Mouse (Mus musculus): ENCODE data around the gene Ip6k2. TPM values are rescaled to one million over a fixed set of nuclear protein-coding genes. Genes with fewer than 3 reads are reported as not detected.

The Ip6k2 gene
- polyA plus RNA-seq, 1 experiment, result 45.5 TPM

DNA sequence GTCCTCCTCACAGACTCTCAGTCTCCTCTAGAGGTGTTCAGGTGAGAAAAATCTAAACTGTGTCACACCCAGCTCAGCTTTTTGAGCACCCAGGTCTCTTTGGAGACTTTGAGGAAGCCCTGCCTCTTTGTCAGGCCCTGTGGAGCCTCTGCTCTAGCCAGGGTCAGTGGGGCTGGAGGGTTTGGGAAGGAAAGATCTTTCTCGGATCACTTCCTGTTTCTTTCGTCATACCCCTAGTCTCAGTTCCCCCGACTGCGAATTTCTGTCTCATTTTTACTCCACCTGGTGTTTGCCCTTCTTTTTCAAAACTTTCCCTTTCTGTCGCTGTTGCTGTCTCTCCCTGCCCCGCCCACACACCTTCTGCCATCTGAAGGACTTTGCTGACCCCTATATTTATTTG lies 26.1 kb downstream of the Ip6k2 start:
- no peak overlapping the region for H3K4me2 ChIP-seq (ENCODE audit: low read depth)
- peaks cover 13% of the 10 kb centered on the region for H3K36me3 ChIP-seq (ENCODE audit: control insufficient read depth, insufficient read depth)
- no peak overlapping the region for H3ac ChIP-seq (ENCODE audit: control insufficient read depth, insufficient read length)

DNA sequence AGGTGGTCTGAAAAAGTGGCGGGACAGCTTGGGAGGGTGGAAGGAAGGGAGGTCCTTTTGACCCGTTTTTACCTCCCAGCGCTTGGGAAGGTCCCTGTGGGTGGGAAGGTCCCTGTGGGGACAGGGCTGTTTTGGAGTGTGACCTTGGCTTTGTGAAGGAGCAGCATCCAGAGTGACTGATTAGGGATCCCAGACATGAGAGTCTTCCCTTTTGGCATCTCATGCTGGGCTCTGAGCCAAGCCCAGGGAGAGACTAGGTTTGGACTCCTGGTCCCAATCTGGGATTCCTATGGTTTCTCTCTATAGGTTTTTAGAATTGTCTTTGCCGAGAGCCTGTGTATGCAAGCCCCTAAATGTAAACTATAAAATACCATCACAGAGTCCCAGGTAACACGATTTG lies 26.9 kb downstream of the Ip6k2 start:
- Histone ChIP-seq H3K36me3 (ENCODE audit: control insufficient read depth, insufficient read depth) (peaks cover 9% of the 10 kb centered on the region), H3K27me3 (ENCODE audit: control insufficient read depth, insufficient read depth, insufficient read length) (no peaks in the 10 kb centered on the region), H3K79me2 (ENCODE audit: control insufficient read depth, insufficient read depth) (no peaks in the 10 kb centered on the region), H3ac (ENCODE audit: control insufficient read depth, insufficient read length) (no peak overlapping the region), H3K4me2 (ENCODE audit: low read depth) (no peak overlapping the region), H3K4me3 (no peak overlapping the region)
- TF ChIP-seq USF1 (IDR thresholded peaks at IDR 0.05; ENCODE audit: low read depth) (no peak), POLR2AphosphoS2 (IDR thresholded peaks at IDR 0.05; ENCODE audit: insufficient read length, low read depth) (no peak), E2F4 (IDR thresholded peaks at IDR 0.05; ENCODE audit: insufficient read depth) (no peak)

More for the DNA sequence above, 26.1 kb downstream of the Ip6k2 start:
- H3K27me3 ChIP-seq (ENCODE audit: control insufficient read depth, insufficient read depth, insufficient read length), result no peaks in the 10 kb centered on the region
- TF ChIP-seq MAX (IDR thresholded peaks at IDR 0.05; ENCODE audit: low read depth) (no peak), REST (IDR thresholded peaks at IDR 0.05; ENCODE audit: insufficient read depth, insufficient read length) (no peak), SRF (IDR thresholded peaks at IDR 0.05; ENCODE audit: control insufficient read depth, insufficient read length, low read depth) (no peak), E2F4 (IDR thresholded peaks at IDR 0.05; ENCODE audit: insufficient read depth) (no peak), TCF12 (IDR thresholded peaks at IDR 0.05; ENCODE audit: insufficient read depth, poor library complexity, severe bottlenecking) (no peak), USF1 (IDR thresholded peaks at IDR 0.05; ENCODE audit: low read depth) (no peak), MYOG (IDR thresholded peaks at IDR 0.05; ENCODE audit: control insufficient read depth in 1 of 3, insufficient read depth in 1 of 3, insufficient read length in 2 of 3, low read depth in 2 of 3) (no peak)
- no peaks in the 10 kb centered on the region for H3K79me2 ChIP-seq (ENCODE audit: control insufficient read depth, insufficient read depth)
- H3K4me3 ChIP-seq, result no peak overlapping the region

DNA sequence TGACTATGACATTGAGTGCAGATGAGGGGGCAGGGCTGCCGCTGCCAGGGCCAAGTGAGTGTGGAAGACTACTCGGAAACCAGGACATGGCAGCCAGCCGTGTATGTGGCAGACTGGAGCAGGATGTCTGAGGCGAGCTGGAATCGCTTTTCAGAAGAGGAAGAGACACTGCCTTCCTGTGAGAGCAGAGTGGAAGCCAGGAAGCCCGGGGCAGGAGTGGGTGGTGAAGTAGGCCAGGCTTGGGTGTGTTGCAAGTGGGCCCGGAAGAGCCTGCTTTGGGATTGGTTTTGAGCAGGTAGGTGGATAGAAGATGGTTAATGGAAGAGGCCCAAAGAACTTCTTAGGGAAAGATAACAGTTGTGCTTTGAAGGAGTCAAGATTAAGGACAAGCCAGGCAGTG lies 32.0 kb downstream of the Ip6k2 start:
- TF ChIP-seq POLR2AphosphoS2 (IDR thresholded peaks at IDR 0.05; ENCODE audit: insufficient read length, low read depth), result no peak
- TF ChIP-seq SRF (IDR thresholded peaks at IDR 0.05; ENCODE audit: control insufficient read depth, insufficient read length, low read depth), result no peak
- TF ChIP-seq E2F4 (IDR thresholded peaks at IDR 0.05; ENCODE audit: insufficient read depth), result no peak
- no peak for TF ChIP-seq TCF3 (IDR thresholded peaks at IDR 0.05; ENCODE audit: insufficient read length, low read depth)
- TF ChIP-seq MYOG (IDR thresholded peaks at IDR 0.05; ENCODE audit: control insufficient read depth in 1 of 3, insufficient read depth in 1 of 3, insufficient read length in 2 of 3, low read depth in 2 of 3), result no peak
- TF ChIP-seq CEBPB (IDR thresholded peaks at IDR 0.05; ENCODE audit: insufficient read depth, poor library complexity, severe bottlenecking), result no peak
- TF ChIP-seq MYOD1 (IDR thresholded peaks at IDR 0.05; ENCODE audit: control insufficient read depth in 1 of 3, insufficient read length in 2 of 3, low read depth in 2 of 3), result no peak
- TF ChIP-seq POLR2A (IDR thresholded peaks at IDR 0.05; ENCODE audit: insufficient read length, low read depth), result no peak
- TF ChIP-seq REST (IDR thresholded peaks at IDR 0.05; ENCODE audit: insufficient read depth, insufficient read length), result no peak
- TF ChIP-seq USF1 (IDR thresholded peaks at IDR 0.05; ENCODE audit: low read depth), result no peak
- Histone ChIP-seq H3K4me3 (no peak overlapping the region), H3K79me2 (ENCODE audit: control insufficient read depth, insufficient read depth) (no peaks in the 10 kb centered on the region), H3K4me2 (ENCODE audit: low read depth) (no peak overlapping the region), H3K36me3 (ENCODE audit: control insufficient read depth, insufficient read depth) (no peaks in the 10 kb centered on the region), H3ac (ENCODE audit: control insufficient read depth, insufficient read length) (no peak overlapping the region), H3K27me3 (ENCODE audit: control insufficient read depth, insufficient read depth, insufficient read length) (no peaks in the 10 kb centered on the region)

DNA sequence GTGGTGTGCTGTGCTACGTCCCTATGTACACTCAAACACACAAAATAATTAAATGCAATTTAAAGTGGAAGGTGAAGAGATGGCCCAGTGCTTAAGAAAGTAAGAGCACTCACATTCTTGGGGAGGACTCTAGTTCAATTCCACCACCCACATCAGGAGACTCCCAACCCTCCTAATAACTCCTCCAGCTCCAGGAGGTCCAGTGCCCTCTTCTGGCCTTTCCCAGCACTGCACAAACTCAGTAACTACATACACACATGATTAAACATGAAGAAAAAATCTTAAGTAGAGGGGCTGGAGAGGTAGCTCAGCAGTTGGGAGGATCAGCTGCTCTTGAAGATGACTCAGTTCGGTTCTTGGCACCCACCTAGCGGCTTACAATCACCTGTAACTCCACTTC lies 35.9 kb downstream of the Ip6k2 start:
- H3ac ChIP-seq (ENCODE audit: control insufficient read depth, insufficient read length), result no peak overlapping the region
- H3K4me3 ChIP-seq, result no peak overlapping the region
- no peaks in the 10 kb centered on the region for H3K79me2 ChIP-seq (ENCODE audit: control insufficient read depth, insufficient read depth)
- no peaks in the 10 kb centered on the region for H3K36me3 ChIP-seq (ENCODE audit: control insufficient read depth, insufficient read depth)
- peaks cover 15% of the 10 kb centered on the region for H3K27me3 ChIP-seq (ENCODE audit: control insufficient read depth, insufficient read depth, insufficient read length)
- H3K4me2 ChIP-seq (ENCODE audit: low read depth), result no peak overlapping the region
- TF ChIP-seq POLR2A (IDR thresholded peaks at IDR 0.05; ENCODE audit: insufficient read length, low read depth), result no peak
- TF ChIP-seq MYOD1 (IDR thresholded peaks at IDR 0.05; ENCODE audit: control insufficient read depth in 1 of 3, insufficient read length in 2 of 3, low read depth in 2 of 3), result no peak
- TF ChIP-seq TCF12 (IDR thresholded peaks at IDR 0.05; ENCODE audit: insufficient read depth, poor library complexity, severe bottlenecking), result no peak
- no peak for TF ChIP-seq CEBPB (IDR thresholded peaks at IDR 0.05; ENCODE audit: insufficient read depth, poor library complexity, severe bottlenecking)

DNA sequence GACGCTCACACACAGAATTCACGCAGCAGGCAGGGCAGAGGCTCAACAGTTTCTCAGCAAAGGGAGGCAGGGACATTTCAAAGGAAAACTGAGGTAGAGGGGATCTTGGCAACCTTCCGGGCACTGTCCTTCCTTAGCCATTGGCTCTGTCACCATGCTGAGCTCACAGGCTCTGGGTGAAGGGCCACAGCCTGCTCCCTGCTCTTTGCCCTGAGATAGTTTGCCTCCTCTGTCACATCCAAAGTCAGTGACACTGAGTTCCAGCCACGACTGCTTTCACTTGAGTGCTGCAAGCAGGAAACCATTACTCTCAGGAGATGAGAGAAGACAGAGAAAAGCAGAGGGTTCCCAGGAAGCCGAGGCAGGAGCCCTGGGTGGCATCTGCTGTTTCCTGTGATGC lies 36.5 kb downstream of the Ip6k2 start:
- TF ChIP-seq TCF12 (IDR thresholded peaks at IDR 0.05; ENCODE audit: insufficient read depth, poor library complexity, severe bottlenecking) (no peak), MAX (IDR thresholded peaks at IDR 0.05; ENCODE audit: low read depth) (no peak), TCF3 (IDR thresholded peaks at IDR 0.05; ENCODE audit: insufficient read length, low read depth) (no peak), MYOD1 (IDR thresholded peaks at IDR 0.05; ENCODE audit: control insufficient read depth in 1 of 3, insufficient read length in 2 of 3, low read depth in 2 of 3) (no peak), E2F4 (IDR thresholded peaks at IDR 0.05; ENCODE audit: insufficient read depth) (no peak), REST (IDR thresholded peaks at IDR 0.05; ENCODE audit: insufficient read depth, insufficient read length) (no peak), MYOG (IDR thresholded peaks at IDR 0.05; ENCODE audit: control insufficient read depth in 1 of 3, insufficient read depth in 1 of 3, insufficient read length in 2 of 3, low read depth in 2 of 3) (no peak), SRF (IDR thresholded peaks at IDR 0.05; ENCODE audit: control insufficient read depth, insufficient read length, low read depth) (no peak), CEBPB (IDR thresholded peaks at IDR 0.05; ENCODE audit: insufficient read depth, poor library complexity, severe bottlenecking) (no peak), USF1 (IDR thresholded peaks at IDR 0.05; ENCODE audit: low read depth) (no peak), POLR2AphosphoS2 (IDR thresholded peaks at IDR 0.05; ENCODE audit: insufficient read length, low read depth) (no peak), POLR2A (IDR thresholded peaks at IDR 0.05; ENCODE audit: insufficient read length, low read depth) (no peak)

More for the DNA sequence above, 36.5 kb downstream of the Ip6k2 start:
- Histone ChIP-seq H3K36me3 (ENCODE audit: control insufficient read depth, insufficient read depth) (no peaks in the 10 kb centered on the region), H3K4me3 (no peak overlapping the region), H3K79me2 (ENCODE audit: control insufficient read depth, insufficient read depth) (no peaks in the 10 kb centered on the region), H3K27me3 (ENCODE audit: control insufficient read depth, insufficient read depth, insufficient read length) (peaks cover 21% of the 10 kb centered on the region), H3ac (ENCODE audit: control insufficient read depth, insufficient read length) (no peak overlapping the region), H3K4me2 (ENCODE audit: low read depth) (no peak overlapping the region)
